Mouse (Mus musculus): Measurements from ENCODE around the gene Irs1.

Gene Irs1

GRCm38 (mm10) chr1:82188549-82189231 lies 102.5 kb downstream of the Irs1 start:
- no peak for DNase-seq (ENCODE audit: low read depth, low spot score)

DNA sequence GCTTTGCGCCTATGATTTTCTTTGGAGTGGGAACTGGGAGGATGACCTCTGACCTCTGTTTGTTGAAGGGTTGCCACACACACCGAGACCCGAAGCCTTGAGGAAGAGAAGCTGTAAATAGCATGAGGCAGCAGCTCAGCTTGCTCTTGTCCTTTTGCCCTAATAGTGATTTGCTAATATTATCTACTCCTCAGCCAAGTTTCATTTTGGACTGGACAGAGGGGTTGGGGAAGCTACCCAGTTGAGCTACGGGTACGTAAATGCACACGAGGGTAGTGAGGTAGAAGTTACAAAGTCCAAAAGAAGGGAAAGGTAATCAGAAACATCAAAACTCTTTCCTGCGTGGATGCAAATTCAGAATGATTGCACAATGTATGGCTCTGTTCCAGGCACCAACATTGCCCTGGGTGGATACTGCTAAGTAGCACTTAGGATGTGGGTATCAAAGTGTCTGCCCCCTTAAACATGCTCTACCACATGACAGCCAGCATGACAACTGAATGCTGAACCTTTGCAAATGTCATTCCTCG lies 107.2 kb downstream of the Irs1 start:
- DNase-seq (ENCODE audit: low read depth, low spot score), result no peak
